Mouse (Mus musculus) heart, postnatal 4 days (tissue): ENCODE results near the gene Tex33. TPM values are rescaled to one million over a fixed set of nuclear protein-coding genes. Genes with fewer than 3 reads are reported as not detected.
A peak's percentile ranks its signal among the peaks of the same experiment; 100 is the strongest.

Experiments
- DNase-seq: peaks from one replicate; pipeline ENCODE4 v3.0.0; 2021
- total RNA-seq, 2 experiments: library from RNA; stranded (reverse); gene quantifications; 2 replicates each; pipeline ENCODE4 v1.2.3; 2021

Gene Tex33
- total RNA-seq, 2 experiments from 2014 or later = not detected

DNA sequence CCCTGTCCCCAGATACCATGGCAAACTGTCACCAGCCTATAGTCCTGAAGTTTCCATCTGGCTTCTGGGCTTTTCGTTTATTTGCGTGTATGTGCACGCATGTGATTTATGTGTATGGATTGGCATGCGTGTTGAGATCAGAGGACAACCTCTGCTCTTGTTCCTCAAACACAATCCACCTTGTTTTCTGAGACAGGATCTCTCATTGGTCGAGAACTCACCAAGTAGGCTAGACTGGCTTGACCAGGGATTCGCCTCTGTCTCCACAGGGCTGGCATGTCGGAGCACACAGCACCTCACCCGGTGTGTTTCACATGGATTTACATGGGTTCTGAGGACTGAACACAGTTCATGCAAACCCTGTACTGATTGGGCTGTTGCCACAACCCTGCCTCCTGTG, 18.4 kb upstream of the Tex33 start:
- no peak for DNase-seq

DNA sequence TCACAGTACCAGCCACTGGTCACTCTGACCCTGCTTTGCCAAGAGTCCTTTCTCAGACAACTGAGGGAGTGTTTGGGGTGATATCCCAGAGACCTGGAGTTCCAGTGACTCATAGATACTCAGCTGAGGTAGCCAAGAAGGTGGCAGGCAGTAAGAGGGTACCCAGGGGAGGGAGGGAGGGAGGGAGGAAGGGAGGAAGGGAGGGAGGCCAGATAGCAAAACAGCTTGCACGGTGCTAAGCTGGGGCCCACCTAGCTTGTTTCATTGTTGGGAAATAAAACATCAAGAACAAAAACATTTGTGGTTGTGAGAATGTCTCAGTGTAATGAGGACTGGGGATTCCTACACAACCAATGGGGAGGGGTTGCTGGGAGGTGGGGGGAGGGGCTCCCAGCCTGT, 18.0 kb upstream of the Tex33 start:
- DNase-seq = no peak

- no peak for DNase-seq
Observed at GRCm38 (mm10) chr15:78413083-78413718, 17.5 kb upstream of the Tex33 start.

- no peak for DNase-seq
Observed at GRCm38 (mm10) chr15:78409570-78410052, 13.9 kb upstream of the Tex33 start.

DNA sequence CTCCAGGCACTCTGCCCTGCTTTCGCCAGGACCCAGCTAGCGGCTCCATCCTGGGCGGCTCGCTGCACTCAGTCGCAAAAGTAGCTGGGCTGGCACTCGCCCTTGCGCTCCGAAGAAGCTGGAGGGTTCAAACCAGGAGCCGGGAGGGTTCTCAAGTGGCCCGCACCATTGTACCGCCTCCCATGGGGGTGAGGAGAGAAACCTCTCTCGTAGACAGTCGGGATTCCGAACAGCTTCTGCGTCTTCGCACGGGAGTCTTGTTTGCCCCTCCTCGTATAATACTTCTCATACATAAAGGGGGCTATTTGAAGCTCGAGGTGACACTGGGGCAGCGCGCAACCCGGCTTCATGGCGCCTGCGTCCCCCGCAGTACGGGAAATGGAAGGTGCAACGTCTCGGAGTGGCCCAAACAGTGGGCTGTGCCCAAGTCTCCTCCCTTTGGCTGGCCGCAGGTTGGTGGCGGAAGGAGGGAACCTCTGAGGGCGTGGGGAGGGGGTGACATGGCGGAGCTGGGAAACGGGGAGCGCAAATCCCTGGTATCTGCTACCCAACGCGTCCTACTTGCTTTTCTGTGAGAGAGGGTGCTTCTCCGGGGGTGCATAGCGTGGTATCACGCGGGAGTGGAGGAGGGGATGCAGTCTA, 10.7 kb upstream of the Tex33 start, which contains the start of gene Mpst:
Gene Mpst, plus strand, starts transcription at position 124 of the 642 bp plus-strand sequence.
- peak; percentile 90 for DNase-seq

DNA sequence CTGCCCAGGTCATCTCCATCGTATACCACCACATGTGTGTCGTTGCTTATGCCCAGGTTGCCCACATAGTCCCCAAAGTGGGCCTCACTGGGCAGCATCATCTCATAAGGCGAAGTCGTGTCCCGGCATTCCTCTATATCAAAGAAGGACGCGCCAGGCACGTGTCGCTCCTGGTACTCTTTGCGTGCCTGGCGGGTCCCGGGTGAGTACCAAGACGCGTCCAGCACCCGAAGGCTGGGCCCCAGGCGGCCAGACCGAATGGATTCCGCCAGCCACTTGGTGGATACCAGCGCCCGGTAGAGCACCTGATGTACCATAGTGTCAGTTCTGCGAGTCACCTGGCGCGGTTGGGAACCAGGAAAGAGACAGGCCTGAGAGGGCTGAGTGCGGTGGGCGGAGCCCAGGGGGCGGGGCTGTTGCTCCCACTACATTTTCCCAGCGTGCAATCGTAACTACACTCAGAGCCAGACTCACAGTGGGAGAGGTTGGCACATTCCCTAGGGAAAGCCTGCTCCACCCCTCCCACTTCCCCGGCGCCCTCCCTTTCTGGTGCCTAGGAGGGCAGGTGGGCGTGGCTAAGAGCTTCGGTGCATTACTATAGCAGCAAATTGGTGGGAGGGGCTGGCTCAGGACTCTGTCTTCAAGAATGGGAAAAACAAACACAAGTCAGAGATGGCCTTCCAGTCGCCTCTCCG, 10.0 kb upstream of the Tex33 start, which contains the start of gene Tst:
Gene Tst, minus strand, starts transcription at position 391 of the 695 bp plus-strand sequence.
- DNase-seq = peak; percentile 88

DNA sequence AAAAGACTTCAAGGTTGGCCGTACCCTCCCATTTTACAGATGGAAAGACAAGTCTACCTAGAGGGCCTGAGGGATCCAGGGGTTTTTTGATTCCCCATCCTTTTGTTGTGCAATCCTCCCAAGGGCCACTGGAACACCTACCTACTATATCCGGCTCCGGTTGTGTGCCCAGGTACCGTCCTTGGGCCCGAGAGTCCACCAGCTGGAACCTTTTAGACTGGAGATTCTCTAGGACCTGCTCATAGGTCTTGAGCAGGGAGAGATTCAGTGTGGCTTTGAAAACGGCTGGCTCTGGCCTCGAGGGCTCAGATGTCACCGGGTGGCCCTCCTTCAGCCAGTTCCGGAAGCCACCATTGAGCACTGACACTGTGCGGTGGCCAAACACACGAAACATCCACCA, 9.4 kb upstream of the Tex33 start:
- DNase-seq = no peak

DNA sequence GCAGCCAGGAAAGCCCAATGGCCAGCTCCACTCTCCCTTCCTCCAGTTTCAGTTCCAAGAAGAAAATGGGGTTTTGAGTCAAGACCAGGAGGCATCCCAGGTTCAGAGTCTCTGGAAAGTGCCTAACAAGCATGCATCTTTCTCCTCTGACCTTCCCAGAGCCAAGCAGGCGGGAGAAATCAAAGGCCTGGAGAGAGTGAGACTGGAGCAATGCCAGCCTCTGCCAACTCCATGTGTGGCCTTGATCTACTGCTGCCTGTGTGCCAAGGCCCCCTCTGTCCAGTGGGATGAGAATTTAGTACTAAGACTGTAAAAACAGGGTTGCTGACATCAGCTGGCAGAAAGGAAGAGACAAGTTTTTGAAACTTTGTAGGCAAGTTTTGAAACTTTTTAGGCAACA, 8.2 kb upstream of the Tex33 start:
- peak; percentile 74 for DNase-seq

DNA sequence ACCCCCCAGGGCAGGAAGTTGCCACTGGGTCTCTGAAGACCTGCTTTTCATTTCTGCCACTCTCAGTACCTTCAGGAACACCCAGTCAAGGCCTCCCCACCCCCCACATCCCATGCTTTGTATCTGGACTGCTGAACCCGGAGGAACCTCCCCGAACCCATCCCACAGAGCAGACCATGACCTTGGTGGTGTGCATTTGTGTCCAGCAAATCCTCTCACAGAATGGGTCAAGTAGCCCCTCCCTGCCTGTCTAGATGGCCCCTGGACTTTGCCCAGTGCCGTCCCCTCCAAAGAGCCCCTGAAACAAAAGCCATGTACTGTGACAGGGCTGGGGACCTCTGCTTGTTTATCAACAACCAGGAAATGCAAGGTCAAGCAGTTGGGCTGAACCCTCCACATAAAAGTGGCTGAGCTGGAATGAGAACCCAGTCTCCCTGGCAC, 7.6 kb upstream of the Tex33 start:
- no peak for DNase-seq

DNA sequence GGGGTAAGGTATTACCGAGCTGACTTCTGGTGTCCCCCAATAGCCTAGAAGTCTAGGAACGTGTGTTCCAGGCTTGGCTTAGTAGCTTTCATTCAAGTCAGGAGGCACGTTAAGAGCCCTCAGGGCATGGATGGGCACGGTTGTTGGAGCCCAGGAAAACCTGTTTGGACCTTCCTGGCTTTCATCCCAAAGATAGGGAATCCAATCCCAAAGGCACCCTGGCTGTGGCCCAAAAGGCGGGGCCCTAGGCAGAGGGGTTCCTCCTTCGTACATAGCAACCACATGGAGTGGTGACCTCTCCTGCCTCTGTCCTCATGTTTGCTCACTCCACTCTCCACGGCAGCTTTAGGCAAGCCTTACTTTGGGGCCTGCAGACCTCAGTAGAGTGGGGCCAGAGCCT, 6.7 kb upstream of the Tex33 start:
- peak; percentile 54 for DNase-seq

GRCm38 (mm10) chr15:78401921-78402320, 6.2 kb upstream of the Tex33 start:
- DNase-seq = peak; percentile 88

GRCm38 (mm10) chr15:78401345-78401744, 5.6 kb upstream of the Tex33 start:
- DNase-seq = no peak

DNA sequence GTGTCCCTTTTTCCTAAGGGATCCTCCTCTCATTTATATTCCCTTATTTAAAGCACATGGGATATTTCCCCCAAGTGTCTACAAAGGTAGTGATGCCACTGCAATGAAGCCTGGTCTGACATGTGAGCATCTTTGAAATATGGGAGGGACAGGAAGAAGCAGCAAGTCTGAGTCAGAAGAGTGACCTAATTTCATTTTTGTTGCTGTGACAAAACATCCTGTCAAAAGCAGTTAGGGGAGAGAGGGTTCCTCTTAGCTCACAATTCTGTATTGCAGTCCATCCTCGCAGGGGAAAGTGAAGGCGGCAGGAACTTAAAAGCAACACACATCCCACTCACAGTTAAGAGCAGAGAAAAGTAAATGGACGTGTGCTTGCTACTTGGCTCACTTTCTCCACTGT, 4.9 kb downstream of the Tex33 start:
- DNase-seq = no peak

GRCm38 (mm10) chr15:78385564-78385963, 10.1 kb downstream of the Tex33 start:
- DNase-seq = no peak

GRCm38 (mm10) chr15:78384220-78385116, 11.2 kb downstream of the Tex33 start:
- no peak for DNase-seq

- DNase-seq = peak; percentile 47
Observed at GRCm38 (mm10) chr15:78383450-78384219, 12.1 kb downstream of the Tex33 start.

DNA sequence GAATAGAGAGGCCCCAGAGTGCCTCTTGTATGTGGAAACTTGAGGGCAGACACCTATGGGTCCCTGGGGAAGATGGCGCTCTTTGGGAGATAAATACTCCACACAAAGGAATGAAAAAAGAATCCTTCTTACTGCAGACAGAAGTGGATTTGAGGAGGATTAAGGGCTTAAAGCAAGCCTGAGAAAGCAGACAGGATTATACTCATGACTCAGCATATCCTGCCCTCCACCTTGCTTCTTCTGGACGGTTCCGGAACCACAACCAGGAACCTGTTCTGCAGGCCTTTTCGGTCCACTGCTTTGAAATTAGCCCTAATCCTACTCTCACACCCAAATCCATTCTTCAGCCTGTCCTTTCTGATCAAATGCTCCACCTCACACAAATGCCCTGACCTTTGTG, 13.6 kb downstream of the Tex33 start:
- no peak for DNase-seq

GRCm38 (mm10) chr15:78380741-78381140, 15.0 kb downstream of the Tex33 start:
- no peak for DNase-seq

- DNase-seq = no peak
Observed at GRCm38 (mm10) chr15:78380208-78380607, 15.5 kb downstream of the Tex33 start.

DNA sequence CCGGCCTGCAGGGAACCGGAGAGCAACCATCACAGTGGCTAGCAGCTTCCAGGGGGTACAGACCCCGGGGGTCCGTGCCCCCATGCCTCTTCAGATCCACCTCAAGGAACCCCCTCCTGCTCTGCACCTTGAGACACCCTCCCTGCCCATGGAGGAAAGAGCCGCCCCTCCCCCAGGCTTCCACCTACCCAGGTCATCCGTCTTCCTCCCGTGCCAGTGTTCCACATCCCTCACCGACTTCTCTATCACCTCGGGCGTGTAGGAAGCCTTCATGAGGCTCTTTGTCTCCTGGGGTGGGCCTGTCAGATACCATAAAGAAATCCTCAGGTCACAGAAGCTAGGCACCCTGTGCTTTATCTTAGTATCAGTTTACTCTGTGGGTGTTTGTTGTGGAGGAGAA, 17.2 kb downstream of the Tex33 start:
- DNase-seq = no peak

GRCm38 (mm10) chr15:78377859-78378258, 17.9 kb downstream of the Tex33 start:
- no peak for DNase-seq

- DNase-seq = no peak
Observed at GRCm38 (mm10) chr15:78374204-78374603, 21.5 kb downstream of the Tex33 start.
